Mouse (Mus musculus) ES-E14 (cell line): ENCODE measurements around the gene Slf2.

ENCODE experiments used
- CHD2 ChIP-seq: IDR thresholded peaks from 2 replicates; pipeline ENCODE4 v1.6.1; 2014; ENCODE audit warnings: mild to moderate bottlenecking, low read depth, low read length, inconsistent platforms
- MAFK ChIP-seq: IDR thresholded peaks from 2 replicates; pipeline ENCODE4 v1.6.1; 2014; ENCODE audit warnings: mild to moderate bottlenecking, low read depth, low read length, inconsistent platforms; ENCODE audit not compliant: insufficient read depth
- ZC3H11A ChIP-seq: IDR thresholded peaks from 2 replicates; pipeline ENCODE4 v1.6.1; 2012; ENCODE audit warnings: low read depth, mild to moderate bottlenecking, inconsistent platforms, low read length, borderline replicate concordance

- TF ChIP-seq MAFK (no peak), ZC3H11A (no peak), CHD2 (no peak)
Observed at GRCm38 (mm10) chr19:45027848-45028247, 96.9 kb downstream of the Slf2 start.
